Mouse (Mus musculus) embryonic facial prominence, embryonic 11.5 days (tissue): ENCODE measurements at regions not wholly inside any gene's neighbourhood (a gene's known extent, or its start where the extent isn't known, plus 50 kb on each side); places are given as distances from the start of the nearest gene placed in this dataset.

Experiments used
- ATAC-seq: fragments of 200-750 bp; cut with Nextera tagmentation; replicated peaks from 2 replicates; pipeline ENCODE4 v1.8.0; 2017; ENCODE audit warnings: low read depth; ENCODE audit not compliant: insufficient number of reproducible peaks, low FRiP score, low TSS enrichment
- DNase-seq: peaks from one replicate; pipeline ENCODE4 v3.0.0-alpha.2; 2015; ENCODE audit warnings: low spot score
- H3K27ac ChIP-seq: fragments of 300-500 bp; sonication (generic); replicated peaks from 2 replicates; pipeline ENCODE4 v1.5.1; 2014; ENCODE audit warnings: mild to moderate bottlenecking, low read depth, low read length, control low read depth
- H3K27me3 ChIP-seq: fragments of 300-500 bp; sonication (generic); 2 replicates; pipeline ENCODE4 v1.6.1; 2014; ENCODE audit warnings: mild to moderate bottlenecking, low read length, moderate library complexity, mixed read lengths; ENCODE audit not compliant: control insufficient read depth, insufficient read depth
- H3K36me3 ChIP-seq: fragments of 300-500 bp; sonication (generic); replicated peaks from 2 replicates; pipeline ENCODE4 v1.6.1; 2014; ENCODE audit warnings: low read depth, mild to moderate bottlenecking, low read length, moderate library complexity, mixed read lengths; ENCODE audit not compliant: control insufficient read depth, insufficient read depth
- H3K4me1 ChIP-seq: fragments of 300-500 bp; sonication (generic); 2 replicates; pipeline ENCODE4 v1.6.1; 2014; ENCODE audit warnings: low read length, mixed read lengths; ENCODE audit not compliant: control insufficient read depth, insufficient read depth
- H3K4me2 ChIP-seq: fragments of 300-500 bp; sonication (generic); 2 replicates; pipeline ENCODE4 v1.6.1; 2014; ENCODE audit warnings: low read depth, mild to moderate bottlenecking, control low read depth, low read length, moderate library complexity
- H3K4me3 ChIP-seq: fragments of 300-500 bp; sonication (generic); 2 replicates; pipeline ENCODE4 v1.5.1; 2014; ENCODE audit warnings: low read depth, low read length, control low read depth
- H3K9ac ChIP-seq: fragments of 300-500 bp; sonication (generic); replicated peaks from 2 replicates; pipeline ENCODE4 v1.6.1; 2014; ENCODE audit warnings: mild to moderate bottlenecking, control low read depth, low read length
- H3K9me3 ChIP-seq: fragments of 300-500 bp; sonication (generic); replicated peaks from 2 replicates; pipeline ENCODE4 v1.6.1; 2016; ENCODE audit warnings: mild to moderate bottlenecking, low read length, inconsistent platforms, mixed read lengths; ENCODE audit not compliant: control insufficient read depth
- WGBS: fragments of 180-500 bp; shearing (Covaris S2); extraction: QIAGEN DNeasy Blood & Tissue Kit; methylation state at CpG from one replicate; pipeline ENCODE4 v1.1.7; 2014; 5-methylcytosine and 5-hydroxymethylcytosine counted together

GRCm38 (mm10) chr13:110688796-110689195 lies 293.9 kb downstream of the Plk2 start:
- ATAC-seq, result no peak
- Histone ChIP-seq H3K9me3 (no peaks in the 10 kb centered on the region), H3K27me3 (no peaks in the 10 kb centered on the region), H3K4me2 (no peak overlapping the region), H3K36me3 (no peaks in the 10 kb centered on the region), H3K4me3 (no peak overlapping the region), H3K27ac (no peak overlapping the region), H3K4me1 (no peaks in the 10 kb centered on the region), H3K9ac (no peak overlapping the region)
- 36% methylated on average over 3 of the region's 3 CpGs for whole genome bisulfite sequencing
- no peak for DNase-seq

GRCm38 (mm10) chr13:110690501-110691255 lies 295.8 kb downstream of the Plk2 start:
- Histone ChIP-seq H3K27me3 (no peaks in the 10 kb centered on the region), H3K4me2 (no peak overlapping the region), H3K9ac (no peak overlapping the region), H3K27ac (no peak overlapping the region), H3K9me3 (no peaks in the 10 kb centered on the region), H3K36me3 (no peaks in the 10 kb centered on the region), H3K4me1 (no peaks in the 10 kb centered on the region), H3K4me3 (no peak overlapping the region)
- no peak for ATAC-seq
- 43% methylated on average over 10 of the region's 10 CpGs for WGBS
- DNase-seq, result peak; percentile 38

DNA sequence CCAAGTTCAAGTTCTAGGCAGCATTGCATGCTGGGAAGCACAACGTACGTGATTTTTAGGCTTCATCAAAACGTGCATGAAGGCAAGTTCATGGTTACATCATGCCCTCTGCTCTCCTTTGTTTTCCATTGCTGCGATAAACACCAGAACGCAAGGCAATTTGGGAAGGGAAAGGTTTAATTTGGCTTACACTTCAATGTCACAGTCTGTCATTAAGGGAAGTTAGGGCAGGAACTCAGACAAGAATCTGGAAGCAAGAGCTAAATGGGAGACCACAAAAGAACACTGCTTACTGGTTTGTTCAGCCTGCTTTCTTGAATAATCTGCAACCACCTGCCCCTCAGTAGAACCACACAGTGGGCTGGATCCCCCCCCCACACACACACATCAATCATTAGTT lies 297.9 kb downstream of the Plk2 start:
- H3K4me2 ChIP-seq, result no peak overlapping the region
- no peaks in the 10 kb centered on the region for H3K27me3 ChIP-seq
- no peaks in the 10 kb centered on the region for H3K36me3 ChIP-seq
- H3K9ac ChIP-seq, result no peak overlapping the region
- ATAC-seq (no peak), DNase-seq (no peak)
- 76% methylated on average over 5 of the region's 5 CpGs for WGBS
- H3K27ac ChIP-seq, result no peak overlapping the region
- H3K4me1 ChIP-seq, result no peaks in the 10 kb centered on the region
- no peaks in the 10 kb centered on the region for H3K9me3 ChIP-seq
- no peak overlapping the region for H3K4me3 ChIP-seq

DNA sequence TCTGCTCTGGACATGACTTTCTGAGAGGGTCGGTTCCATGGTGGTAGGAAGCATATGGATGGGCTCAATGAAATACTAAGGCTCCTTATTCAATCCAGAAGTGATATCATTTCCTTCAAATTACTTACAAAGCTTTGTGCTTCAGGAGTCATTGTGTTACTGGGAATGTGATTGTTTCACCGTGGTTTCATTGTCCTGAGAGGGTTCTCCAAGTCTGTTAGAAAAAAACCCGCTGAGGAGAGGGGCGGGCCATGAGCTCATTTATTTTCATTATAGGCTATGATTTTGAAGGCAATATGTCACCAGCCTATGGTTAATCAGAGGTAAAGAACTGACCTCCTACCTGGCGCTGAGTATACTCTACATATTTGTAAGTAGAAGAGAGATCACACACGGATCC lies 300.0 kb downstream of the Plk2 start:
- no peaks in the 10 kb centered on the region for H3K36me3 ChIP-seq
- WGBS, result 70% methylated on average over 6 of the region's 6 CpGs
- no peak overlapping the region for H3K4me3 ChIP-seq
- H3K4me2 ChIP-seq, result no peak overlapping the region
- no peaks in the 10 kb centered on the region for H3K27me3 ChIP-seq
- no peaks in the 10 kb centered on the region for H3K4me1 ChIP-seq
- H3K9ac ChIP-seq, result no peak overlapping the region
- no peaks in the 10 kb centered on the region for H3K9me3 ChIP-seq
- ATAC-seq (no peak), DNase-seq (no peak)
- no peak overlapping the region for H3K27ac ChIP-seq

DNA sequence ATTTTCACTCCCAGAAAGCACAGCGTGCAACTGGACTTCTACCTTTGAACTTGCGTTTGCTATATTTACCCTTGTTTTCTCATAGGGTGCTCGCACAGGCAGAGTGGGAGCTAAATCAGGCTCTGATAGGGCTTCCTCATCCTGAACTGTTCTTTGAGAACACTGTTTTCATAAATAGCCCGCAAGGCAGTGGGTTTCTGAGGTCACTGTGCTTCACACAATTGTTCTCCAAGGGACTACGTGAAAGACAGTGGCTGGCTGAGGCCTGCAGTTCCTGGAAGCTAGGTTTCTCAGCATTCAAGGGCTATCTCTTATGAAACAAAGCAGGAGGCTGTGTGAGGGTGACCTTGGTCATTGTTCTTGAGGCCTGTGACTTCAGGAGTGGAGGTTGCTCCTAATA lies 301.7 kb downstream of the Plk2 start:
- Histone ChIP-seq H3K27ac (no peak overlapping the region), H3K36me3 (no peaks in the 10 kb centered on the region), H3K4me2 (no peak overlapping the region), H3K9ac (no peak overlapping the region), H3K4me3 (no peak overlapping the region), H3K4me1 (no peaks in the 10 kb centered on the region), H3K27me3 (no peaks in the 10 kb centered on the region), H3K9me3 (no peaks in the 10 kb centered on the region)
- ATAC-seq, result no peak
- WGBS, result 84% methylated on average over 5 of the region's 5 CpGs
- DNase-seq, result no peak

GRCm38 (mm10) chr13:110704261-110704660 lies 309.4 kb downstream of the Plk2 start:
- Histone ChIP-seq H3K27ac (no peak overlapping the region), H3K9me3 (no peaks in the 10 kb centered on the region), H3K4me2 (no peak overlapping the region), H3K9ac (no peak overlapping the region), H3K27me3 (no peaks in the 10 kb centered on the region), H3K4me3 (no peak overlapping the region), H3K4me1 (no peaks in the 10 kb centered on the region), H3K36me3 (no peaks in the 10 kb centered on the region)
- DNase-seq (no peak), ATAC-seq (no peak)
- WGBS, result 87% methylated on average over 2 of the region's 2 CpGs

DNA sequence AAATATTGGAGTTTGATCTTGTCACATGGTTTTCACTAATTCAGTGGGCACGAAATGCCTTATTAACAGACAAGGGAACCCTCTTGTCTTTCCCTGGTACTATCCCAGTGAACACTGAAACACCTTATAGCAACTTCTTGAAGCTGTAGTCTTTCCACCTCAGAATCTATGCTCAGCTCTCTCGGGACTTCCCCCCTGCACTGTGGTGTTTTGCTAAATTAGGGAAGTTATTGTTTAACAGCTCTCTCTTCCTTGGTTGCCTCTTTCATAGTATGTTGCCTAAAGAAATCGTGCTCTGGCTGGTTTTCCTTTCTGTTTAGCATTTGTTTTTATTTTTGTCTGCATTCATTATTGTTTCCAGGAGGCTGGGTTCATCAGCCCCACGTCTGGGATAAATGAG lies 316.0 kb downstream of the Plk2 start:
- Histone ChIP-seq H3K4me1 (no peaks in the 10 kb centered on the region), H3K4me2 (no peak overlapping the region), H3K4me3 (no peak overlapping the region), H3K9me3 (no peaks in the 10 kb centered on the region), H3K36me3 (no peaks in the 10 kb centered on the region), H3K9ac (no peak overlapping the region), H3K27ac (no peak overlapping the region), H3K27me3 (no peaks in the 10 kb centered on the region)
- 69% methylated on average over 4 of the region's 4 CpGs for WGBS
- DNase-seq, result no peak
- no peak for ATAC-seq

DNA sequence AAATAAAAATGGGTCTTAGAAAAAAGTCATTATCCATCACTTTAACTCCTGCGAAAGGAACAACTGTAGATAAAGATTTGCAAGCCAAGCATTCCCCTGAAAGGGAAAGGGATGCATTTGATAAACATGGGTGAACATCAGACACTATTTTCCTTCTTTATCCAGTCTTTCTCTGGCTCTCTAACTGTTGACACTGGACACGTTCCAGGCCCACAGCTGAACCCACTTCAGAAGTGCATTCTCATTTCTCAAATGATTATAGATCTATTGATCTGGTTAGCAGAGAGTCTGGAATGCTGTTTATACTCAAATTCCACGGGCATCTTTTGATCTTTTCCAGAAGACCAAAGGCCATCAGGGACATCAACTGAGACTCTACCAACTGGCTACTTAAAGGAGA lies 317.7 kb downstream of the Plk2 start:
- no peaks in the 10 kb centered on the region for H3K36me3 ChIP-seq
- DNase-seq (no peak), ATAC-seq (no peak)
- no peak overlapping the region for H3K9ac ChIP-seq
- WGBS, result 50% methylated on average over 3 of the region's 3 CpGs
- H3K27ac ChIP-seq, result no peak overlapping the region
- no peaks in the 10 kb centered on the region for H3K9me3 ChIP-seq
- H3K4me1 ChIP-seq, result no peaks in the 10 kb centered on the region
- H3K4me2 ChIP-seq, result no peak overlapping the region
- H3K27me3 ChIP-seq, result no peaks in the 10 kb centered on the region
- H3K4me3 ChIP-seq, result no peak overlapping the region
